Mouse (Mus musculus): Measurements from ENCODE around the gene Nol12. TPM values are rescaled to one million over a fixed set of nuclear protein-coding genes. Genes with fewer than 3 reads are reported as not detected.

Gene Nol12
- total RNA-seq, 2 experiments from 2014 or later, result 35.3 to 39.9 TPM

DNA sequence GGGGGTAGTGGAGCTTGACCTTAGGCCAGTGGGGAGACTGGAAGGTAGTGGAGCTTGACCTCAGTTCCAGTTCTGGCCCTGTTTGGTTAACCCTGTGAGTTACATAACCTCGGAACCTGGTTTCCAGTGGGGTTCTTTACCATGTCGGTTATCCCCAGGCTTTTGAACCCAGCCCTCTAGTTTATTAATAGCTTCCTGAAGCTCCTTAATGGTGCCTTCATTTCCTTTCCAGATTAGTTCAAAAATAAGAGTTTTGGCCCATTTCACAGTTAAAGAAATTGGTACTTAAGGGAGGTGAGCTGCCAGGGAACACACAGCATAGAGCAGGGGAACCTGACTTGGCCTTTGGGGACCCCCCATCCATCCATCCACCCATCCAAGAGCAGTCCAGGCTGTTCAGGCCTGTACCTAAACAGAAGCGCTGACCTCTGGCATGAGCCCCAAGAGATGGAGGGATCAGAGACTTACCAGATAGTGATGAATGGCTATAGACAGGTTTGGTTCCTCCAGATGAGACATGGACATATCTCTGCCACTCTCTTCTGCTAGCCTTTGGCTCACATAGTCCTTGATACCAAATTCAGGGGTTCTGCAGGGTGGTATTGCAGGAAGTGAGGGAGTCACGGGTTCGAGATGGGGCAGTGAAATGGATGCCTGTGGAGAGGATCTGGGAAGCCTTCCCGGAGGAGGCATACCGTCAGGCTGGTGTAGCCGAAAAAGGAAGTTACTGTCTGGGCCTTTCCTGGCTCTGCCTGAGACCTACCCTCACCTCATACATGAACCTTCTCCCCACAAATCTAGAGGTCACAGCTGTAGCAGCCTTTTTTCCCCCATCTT, 19.7 kb upstream of the Nol12 start:
- DNase-seq (ENCODE audit: low spot score in 2 of 2), result no peak
- intact Hi-C loops (cut with DNase I), result loop anchor here (2.0 kb wide), 1 partner anchor 28 kb away; no protein-coding TSS in a partner anchor

DNA sequence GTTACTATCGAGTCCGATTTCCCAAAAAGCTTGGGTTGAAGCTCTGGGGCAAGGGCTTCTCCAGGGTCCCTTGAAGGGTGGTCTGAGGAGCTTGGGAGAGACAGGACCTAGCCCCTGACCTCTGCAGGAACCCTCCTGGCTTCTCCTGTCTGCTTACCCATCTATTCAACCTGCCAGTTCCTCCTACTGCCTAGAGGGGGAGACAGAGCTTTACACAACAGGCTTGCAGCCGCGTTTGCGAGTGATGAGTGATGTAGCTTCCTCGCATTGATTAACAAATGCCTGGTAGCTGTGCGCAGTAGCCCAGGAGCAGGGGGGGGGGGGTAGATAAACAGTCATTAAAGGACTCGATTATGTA, 19.1 kb upstream of the Nol12 start:
- DNase-seq (ENCODE audit: low spot score in 2 of 2), result peak; percentile 76 to 92
- intact Hi-C loops (cut with DNase I), result loop anchor here (2.0 kb wide), 1 partner anchor 27 kb away; no protein-coding TSS in a partner anchor

GRCm38 (mm10) chr15:78916052-78916826, 18.5 kb upstream of the Nol12 start:
- peak in 1 of 2 experiments; percentile 55 for DNase-seq (ENCODE audit: low spot score in 2 of 2)
- intact Hi-C loops (cut with DNase I), result no loop called here

DNA sequence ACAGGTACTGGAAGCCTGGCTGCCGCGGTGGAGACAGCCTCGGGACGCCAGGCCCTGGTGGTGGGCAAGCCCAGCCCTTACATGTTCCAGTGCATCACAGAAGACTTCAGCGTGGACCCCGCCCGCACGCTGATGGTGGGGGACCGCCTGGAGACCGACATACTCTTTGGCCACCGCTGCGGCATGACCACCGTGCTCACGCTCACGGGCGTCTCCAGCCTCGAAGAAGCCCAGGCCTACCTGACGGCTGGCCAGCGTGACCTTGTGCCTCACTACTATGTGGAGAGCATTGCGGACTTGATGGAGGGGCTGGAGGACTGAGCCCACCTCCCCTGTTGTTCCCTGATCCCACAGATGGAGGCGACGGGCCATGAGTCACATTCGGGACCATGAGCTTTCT, 16.6 kb upstream of the Nol12 start:
- intact Hi-C loops (cut with DNase I), result no loop called here
- DNase-seq (ENCODE audit: low spot score in 2 of 2), result no peak

GRCm38 (mm10) chr15:78919914-78920313, 14.8 kb upstream of the Nol12 start:
- intact Hi-C loops (cut with DNase I), result no loop called here
- no peak for DNase-seq (ENCODE audit: low spot score in 2 of 2)

- intact Hi-C loops (cut with DNase I), result no loop called here
- DNase-seq (ENCODE audit: low spot score in 2 of 2), result no peak
These were observed 12.0 kb upstream of the Nol12 start for GRCm38 (mm10) chr15:78922700-78923099.

DNA sequence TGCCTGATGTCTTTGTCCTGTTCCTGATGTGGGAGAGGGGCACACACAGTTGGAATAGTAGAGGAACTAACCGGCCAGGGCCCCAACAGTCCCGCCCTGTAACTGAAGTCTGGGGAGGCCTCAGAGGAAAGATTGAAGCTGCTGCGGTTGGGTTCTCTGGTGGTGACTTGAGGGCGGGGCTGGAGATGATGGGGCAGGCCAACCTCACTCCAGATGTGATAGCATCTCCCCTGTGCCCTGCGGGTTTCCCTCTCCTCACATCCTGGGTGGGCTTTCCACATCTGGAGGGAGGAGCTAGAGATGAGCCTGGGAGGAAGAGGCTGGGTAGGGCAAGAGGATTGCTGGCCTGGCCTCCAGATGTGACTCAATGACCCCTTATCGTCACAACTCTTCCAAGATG, 11.1 kb upstream of the Nol12 start:
- intact Hi-C loops (cut with DNase I), result no loop called here
- no peak for DNase-seq (ENCODE audit: low spot score in 2 of 2)

- intact Hi-C loops (cut with DNase I), result no loop called here
- no peak for DNase-seq (ENCODE audit: low spot score in 2 of 2)
These were observed 9.6 kb upstream of the Nol12 start for GRCm38 (mm10) chr15:78925129-78925528.

DNA sequence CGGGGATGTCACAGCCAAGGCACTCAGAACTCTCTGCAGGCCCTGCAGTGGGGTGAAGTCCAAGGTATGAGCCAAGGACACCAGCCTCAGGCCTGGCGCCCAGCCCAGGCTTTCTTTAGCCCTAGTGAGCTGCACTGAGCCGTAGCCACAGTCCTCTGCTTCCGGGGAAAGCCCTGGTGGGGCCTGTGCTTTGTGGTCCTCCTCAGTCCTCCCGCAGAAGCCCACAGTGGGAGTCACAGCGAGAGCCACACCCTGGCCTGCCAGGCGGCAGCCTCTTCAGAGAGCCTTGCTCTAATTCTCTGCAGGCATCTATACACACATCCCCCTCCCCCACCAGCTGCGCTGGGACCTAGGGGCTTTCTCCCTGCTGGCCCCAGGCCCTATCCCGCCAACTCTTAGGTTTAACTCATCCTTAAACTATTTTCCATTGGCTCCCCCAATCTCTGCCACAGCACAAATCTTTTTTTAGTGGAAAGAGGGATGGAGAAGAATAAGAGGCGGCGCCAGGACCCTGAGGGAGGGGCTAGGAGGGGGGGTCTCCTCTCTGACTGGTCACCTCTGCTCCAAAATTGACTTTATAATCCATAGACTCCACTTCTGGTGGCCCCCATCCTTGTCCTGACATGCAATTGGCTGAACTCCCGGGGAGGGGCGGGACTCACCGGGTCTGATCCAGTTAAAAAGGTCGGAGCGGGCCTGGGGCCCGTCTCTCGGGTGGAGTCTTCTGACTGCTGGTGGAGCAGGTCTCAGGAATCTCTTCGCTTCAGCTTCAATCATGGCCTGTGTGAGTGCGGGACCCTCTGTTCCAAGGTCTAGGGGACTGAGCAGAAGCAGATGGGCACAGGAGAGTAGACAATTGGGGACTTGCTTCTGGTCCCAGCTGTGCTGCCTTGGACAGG, 8.5 kb upstream of the Nol12 start, which contains the start of gene Lgals1:
Lgals1 (plus strand) TSS at position 705 of the 899 bp plus-strand sequence.
- intact Hi-C loops (cut with DNase I), result no loop called here
- peak; percentile 64 to 77 for DNase-seq (ENCODE audit: low spot score in 2 of 2)

DNA sequence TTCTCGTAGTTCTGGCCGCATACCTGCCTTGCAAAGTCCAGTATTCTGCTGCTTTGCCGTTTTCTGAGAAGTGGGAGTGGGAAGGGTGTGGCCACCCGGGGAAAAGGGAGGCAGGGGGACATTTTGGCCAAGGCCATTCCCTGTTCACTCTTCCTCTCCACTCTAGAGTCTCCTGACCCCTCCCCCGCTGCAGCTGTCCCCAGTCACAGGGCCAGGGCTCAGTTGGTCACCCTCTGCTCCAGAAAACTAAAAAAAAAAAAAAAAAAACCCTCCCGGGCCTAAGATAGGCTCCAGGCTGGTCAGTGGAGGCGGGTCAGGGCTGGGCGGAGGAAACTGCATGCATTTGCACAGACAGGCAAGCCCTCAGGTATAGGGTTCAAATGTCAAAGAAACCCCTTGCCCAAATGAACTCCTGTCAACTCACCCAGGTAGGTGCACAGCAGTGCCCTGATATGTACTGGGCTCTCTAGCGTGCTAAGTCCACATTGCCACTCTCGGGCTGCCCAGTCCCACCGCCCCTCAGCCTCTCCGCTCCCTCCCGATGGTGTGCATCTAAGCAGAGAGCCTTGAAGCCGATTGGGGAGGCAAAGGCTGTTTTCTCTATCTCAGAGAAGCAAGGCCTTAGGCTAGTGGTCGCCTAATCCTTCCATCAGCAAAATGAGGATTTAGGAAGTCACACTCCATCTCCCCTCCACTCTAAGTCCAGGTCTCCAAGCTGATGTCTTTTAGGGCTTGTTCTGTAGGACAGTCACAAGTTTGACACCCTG, 7.5 kb upstream of the Nol12 start:
- DNase-seq (ENCODE audit: low spot score in 2 of 2), result no peak
- intact Hi-C loops (cut with DNase I), result no loop called here

DNA sequence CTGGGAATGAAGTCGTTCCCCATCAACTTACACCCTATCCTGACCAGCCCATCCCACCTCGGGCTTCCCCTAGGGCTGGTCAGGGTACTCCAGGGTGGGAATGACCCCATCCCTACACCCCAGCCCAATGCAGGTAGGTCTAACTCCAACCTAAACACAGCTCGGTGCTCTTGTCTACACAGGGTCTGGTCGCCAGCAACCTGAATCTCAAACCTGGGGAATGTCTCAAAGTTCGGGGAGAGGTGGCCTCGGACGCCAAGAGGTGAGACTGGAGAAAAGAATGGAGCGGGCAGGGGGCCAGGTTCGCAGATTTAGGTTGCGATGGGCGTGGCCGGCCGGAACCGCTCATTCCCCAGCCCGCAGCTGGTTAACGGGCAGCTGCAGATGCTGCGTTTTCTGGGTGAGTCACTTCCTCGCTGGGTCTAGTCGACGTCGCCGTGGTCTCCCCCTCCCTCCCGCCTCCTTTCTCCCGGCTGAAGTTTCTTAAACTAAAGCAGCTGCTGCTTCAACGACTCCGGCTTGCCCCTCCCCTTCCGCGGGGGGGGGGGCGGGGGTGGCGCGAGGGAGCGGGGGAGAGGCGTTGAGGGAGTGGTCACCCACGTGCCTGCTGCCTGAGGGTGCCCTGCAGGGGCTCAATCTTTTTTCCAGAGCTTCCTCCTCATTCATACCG, 6.8 kb upstream of the Nol12 start:
- intact Hi-C loops (cut with DNase I), result no loop called here
- peak; percentile 54 to 74 for DNase-seq (ENCODE audit: low spot score in 2 of 2)

DNA sequence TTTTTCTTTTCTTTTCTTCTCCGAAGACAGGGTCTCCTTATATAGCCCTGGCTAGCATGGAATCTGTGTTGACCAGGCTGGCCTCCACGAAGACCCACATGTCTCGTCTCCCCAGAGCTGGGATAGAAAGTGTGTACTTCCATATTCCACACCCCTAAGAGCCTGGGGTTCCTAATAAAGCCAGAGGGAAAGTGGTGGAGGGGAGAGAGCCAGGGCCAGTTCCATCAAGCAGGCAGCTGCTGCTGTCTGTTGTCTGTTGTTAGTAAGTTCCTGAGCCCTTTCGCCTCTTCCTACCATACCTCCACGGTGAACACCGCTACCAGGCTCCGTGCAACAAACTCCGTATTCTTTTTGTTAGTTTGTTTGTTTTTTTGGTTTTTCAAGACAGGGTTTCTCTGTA, 6.2 kb upstream of the Nol12 start:
- intact Hi-C loops (cut with DNase I), result no loop called here
- no peak for DNase-seq (ENCODE audit: low spot score in 2 of 2)

GRCm38 (mm10) chr15:78930192-78930706, 4.5 kb upstream of the Nol12 start:
- intact Hi-C loops (cut with DNase I), result no loop called here
- DNase-seq (ENCODE audit: low spot score in 2 of 2), result no peak

- intact Hi-C loops (cut with DNase I), result no loop called here
- no peak for DNase-seq (ENCODE audit: low spot score in 2 of 2)
These were observed 3.8 kb upstream of the Nol12 start for GRCm38 (mm10) chr15:78930801-78931426.

DNA sequence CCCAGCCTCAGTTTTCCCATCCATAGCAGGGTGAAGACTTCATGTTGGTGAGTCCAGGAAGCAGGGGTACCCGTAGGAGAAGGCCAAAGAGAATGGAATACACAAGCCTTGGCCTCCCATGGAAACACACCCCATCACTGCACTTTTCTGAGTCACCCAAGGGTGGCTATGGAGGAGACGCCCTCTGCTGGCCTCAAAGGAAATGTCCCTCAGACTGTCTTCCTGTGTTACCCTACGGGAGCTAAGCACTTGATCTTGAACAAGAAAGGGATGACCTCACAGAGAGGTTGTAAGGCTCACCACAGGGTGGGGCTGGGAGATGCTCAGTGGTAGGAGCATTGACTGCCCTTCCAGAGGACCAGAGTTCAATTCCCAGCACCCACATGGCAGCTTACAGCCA, 3.2 kb upstream of the Nol12 start:
- peak; percentile 43 to 56 for DNase-seq (ENCODE audit: low spot score in 2 of 2)
- intact Hi-C loops (cut with DNase I), result no loop called here

GRCm38 (mm10) chr15:78936403-78936802, 1.7 kb downstream of the Nol12 start:
- intact Hi-C loops (cut with DNase I), result no loop called here
- no peak for DNase-seq (ENCODE audit: low spot score in 2 of 2)

- intact Hi-C loops (cut with DNase I), result no loop called here
- DNase-seq (ENCODE audit: low spot score in 2 of 2), result no peak
These were observed 2.6 kb downstream of the Nol12 start for GRCm38 (mm10) chr15:78937311-78937710.

DNA sequence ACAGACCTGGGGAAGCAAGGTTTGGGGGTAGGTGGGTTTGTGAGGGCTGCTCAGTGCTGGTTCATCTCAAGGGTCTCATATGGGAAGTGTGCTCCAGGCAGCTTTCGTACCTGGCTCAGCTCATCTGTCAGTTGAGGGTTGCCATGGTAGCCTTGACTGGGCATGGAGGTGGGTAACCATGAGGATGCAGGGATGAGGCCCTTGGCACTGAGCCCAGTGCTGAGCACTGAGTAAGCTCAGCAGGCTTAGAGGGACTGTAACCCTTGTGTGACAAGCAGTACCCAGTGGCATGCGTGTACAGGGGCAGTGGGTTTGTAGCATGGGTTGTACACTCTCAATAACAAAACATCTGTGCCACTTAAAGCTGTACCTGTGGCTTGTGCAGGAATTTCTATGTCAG, 3.2 kb downstream of the Nol12 start:
- no peak for DNase-seq (ENCODE audit: low spot score in 2 of 2)
- intact Hi-C loops (cut with DNase I), result no loop called here
